Mouse (Mus musculus) gastrocnemius, postnatal 4 days (tissue): Measurements from ENCODE around the gene Rnf222. TPM values are rescaled to one million over a fixed set of nuclear protein-coding genes. Genes with fewer than 3 reads are reported as not detected.
"Not testable (repeated sequence)": the region's sequence is repeated elsewhere in the genome, so short reads cannot be mapped to it uniquely, and the experiment has no call there.

ENCODE experiments used
- DNase-seq, 2 experiments: peaks; one replicate each; pipeline ENCODE4 v3.0.0; 2021 to 2022; ENCODE audit warnings: low spot score in 2 of 2, mixed read lengths in 2 of 2
- total RNA-seq, 2 experiments: library from RNA; stranded (reverse); gene quantifications; 2 replicates each; pipeline ENCODE4 v1.2.3; 2021

Rnf222 gene
- total RNA-seq, 2 experiments from 2014 or later: 0.07 TPM; not detected in 1

DNA sequence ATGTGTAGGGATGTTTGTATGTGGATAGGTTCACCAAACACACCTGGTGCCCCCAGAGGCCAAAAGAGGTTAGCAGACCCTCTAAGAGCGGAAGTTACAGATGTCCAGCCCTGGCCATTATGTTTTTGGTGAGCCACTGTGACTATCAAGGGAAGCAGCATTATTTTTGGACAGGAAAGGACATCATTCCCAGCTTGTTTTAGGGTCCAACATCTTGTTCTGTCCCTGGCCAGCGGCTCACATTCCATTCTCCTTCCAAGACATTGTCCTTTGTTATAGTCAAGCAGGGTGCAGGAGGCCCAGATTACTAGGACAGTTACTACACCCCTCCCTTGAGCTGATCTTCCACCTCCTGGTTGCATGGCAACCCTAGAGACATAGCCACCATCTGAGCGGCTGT, 18.9 kb downstream of the Rnf222 start:
- DNase-seq: no peak

DNA sequence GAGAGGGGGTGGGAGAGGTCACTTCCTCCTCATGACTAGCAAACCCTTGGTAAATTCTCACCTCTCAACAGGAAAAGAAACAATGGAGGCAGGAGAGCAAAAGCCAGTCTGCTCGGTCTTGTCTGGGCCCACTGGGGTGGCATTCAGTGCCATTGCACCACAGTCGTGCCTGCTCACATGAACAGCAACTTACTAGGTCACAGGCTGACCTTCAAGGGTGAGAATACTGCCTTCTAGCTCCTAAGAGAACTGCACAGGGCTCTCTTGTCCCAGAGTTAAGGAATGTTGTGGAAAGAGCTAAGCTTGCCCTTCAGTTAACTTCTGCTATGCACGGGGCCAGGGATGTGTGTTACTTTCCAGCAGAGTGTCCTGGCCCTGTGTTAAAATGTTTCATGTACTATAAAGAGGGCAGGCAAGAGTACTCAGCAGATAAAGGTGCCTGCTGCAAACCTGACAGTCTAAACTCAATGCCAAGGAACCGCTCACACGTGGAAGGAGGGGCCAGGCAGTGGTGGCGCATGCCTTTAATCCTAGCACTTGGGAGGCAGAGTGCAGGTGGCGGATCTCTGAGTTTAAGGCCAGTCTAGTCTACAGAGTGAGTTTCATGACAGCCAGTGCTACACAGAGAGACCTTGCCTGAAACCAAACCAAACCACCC, 20.6 kb downstream of the Rnf222 start:
- DNase-seq: no peak

DNA sequence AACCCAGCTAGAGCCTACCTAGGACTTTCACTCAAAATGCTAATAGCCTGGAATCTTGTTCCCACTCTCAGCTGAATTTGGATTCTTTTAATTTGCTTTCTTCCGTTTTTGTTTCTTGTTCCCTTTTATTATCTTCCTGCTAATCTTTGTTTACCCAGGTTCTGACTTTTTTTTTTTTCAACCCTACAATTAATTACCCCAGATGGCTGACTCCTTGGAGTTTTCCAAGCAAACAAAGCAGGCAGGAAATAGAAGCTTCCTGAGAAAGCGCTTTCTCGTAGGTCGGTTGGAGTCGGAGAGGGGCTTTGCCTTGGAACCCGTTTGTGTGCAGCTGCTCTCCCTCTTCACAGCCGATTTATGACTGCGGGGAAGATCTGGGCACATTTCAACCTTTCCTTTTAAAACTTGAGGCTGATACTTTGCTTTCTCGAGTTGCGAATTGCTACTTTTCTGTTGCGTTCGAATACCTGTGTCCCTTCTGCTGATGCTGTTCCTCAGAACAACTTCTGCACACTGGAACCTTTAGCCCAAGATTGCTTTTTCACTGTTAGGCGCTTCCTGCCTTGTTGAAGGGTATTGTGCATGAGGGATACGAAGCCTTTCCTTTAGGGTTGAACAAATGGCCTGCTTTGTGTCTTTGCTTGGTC, 23.3 kb downstream of the Rnf222 start:
- no peak for DNase-seq

DNA sequence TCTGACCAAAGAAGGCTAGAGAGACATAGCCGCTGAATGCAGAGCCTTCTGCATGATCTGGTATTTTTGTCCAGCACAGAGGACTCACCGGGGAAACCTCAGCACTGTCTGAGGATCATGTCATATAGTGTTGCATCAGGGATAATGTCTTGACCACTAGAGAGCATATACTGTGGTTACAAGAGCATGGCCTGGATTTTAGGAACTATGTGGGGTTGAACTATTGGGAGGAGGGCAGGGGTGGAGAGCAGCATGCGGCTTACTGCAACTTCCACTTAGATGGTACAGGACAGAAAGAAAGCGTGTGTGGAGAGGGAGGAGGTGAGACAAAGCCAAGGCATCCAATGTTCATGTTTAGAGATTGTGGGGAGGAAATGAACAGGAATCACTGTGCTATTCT, 26.2 kb downstream of the Rnf222 start:
- no peak for DNase-seq

DNA sequence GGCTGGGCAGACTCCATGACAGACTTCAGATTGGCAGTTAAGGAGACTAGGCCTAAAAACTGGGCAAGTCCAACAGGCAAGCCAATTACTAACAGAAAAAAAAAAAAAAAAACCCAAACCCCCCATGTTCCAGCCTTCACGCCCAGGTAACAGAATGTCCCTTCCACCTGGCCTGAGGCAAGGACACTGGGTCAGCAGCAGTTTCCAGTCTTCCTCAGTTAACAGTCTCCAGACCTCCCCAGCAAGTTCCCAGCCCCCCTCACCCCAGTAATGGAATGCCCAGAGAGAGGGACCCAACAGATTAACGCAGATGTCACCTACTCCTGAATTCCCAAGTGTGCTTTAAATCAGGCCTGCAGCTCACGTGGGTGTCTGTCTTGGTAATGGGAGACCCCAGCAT, 34.8 kb downstream of the Rnf222 start:
- DNase-seq: no peak

DNA sequence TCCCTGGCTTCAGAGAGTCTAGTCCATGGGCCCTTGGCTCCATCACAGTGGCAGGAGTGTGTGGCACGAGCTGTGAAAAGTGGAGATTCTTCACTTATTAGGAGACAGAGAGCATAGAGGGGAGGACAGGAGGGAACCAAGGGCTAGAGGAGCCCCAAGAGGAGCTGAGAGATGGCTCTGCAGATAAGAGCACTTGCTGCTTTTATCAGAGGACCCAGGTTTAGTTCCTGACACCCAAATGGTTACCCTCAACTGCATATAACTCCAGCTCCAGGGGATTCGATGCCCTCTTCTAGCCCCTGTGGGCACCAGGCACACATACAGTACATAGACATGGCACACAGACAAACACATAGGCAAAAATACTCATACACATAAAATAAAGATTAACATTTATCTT, 36.4 kb downstream of the Rnf222 start:
- DNase-seq: no peak

DNA sequence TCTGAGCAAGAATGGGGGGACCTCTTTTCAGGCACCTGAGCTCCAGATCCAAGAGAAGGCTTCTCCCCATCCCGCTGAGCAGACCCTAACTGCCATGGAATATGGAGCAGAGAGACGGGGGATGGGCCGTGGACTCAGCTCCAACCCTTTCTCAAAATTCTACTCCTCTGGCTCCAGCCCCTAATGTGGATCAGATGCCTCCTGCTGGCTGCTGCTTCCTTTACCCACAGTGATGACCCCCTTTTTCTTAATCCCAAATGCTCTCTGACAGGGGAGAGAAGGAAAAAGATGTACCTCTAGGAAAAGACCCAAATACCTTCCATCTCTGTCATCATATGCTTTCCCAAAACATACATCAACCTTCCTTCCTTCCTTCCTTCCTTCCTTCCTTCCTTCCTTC, 38.6 kb downstream of the Rnf222 start, which contains the start of gene Odf4:
TSS of gene Odf4 (minus strand) at position 101 of the 400 bp plus-strand sequence.
- no peak for DNase-seq

DNA sequence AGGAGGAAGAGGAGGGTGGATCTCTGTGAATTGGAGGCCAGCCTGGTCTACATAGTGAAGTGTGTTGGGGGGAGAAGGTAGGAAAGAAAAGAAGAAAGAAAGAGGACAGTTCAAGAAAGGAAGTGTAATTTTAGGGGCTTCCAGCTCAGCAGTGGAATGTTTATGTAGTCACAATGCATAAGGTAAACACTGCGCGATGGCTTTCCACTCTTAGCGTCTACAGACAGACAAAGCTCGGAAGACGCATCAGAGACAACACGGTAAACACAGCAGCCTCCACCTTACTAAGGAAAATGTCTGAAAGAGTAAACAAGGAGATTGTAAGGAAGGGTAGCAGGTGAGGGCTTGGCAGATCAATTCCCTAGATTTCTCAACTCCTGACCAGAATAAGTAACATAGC, 41.6 kb downstream of the Rnf222 start:
- DNase-seq: no peak

DNA sequence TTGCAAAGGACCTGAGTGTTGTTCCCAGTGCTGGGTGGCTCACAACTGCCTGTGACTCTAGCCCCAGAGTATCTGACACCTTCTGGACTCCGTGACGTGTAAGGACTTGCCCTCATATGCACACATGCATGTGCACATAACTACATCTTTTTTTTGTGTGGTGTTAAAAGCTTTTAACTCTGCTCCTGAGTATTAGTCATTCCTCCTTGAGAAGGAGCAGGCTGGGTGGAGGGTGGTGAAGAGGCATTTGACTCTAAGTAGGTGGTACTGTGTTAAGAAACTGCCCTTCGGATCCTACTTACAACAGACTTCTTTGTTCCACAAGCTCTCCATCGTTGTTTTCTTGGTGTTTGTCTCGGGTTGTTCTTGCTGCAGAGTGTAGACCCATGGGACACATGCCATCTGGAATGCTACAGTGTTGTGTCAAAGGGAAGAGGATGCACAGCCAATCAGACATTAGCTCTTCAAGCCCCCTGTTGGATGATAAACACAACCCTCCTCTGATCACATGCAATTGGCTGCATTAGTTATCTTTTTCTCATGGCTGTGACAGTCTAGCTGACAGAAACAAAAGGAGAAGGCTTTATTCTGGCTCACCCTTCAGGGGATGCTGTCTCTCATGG, 45.6 kb downstream of the Rnf222 start:
- DNase-seq: no peak

DNA sequence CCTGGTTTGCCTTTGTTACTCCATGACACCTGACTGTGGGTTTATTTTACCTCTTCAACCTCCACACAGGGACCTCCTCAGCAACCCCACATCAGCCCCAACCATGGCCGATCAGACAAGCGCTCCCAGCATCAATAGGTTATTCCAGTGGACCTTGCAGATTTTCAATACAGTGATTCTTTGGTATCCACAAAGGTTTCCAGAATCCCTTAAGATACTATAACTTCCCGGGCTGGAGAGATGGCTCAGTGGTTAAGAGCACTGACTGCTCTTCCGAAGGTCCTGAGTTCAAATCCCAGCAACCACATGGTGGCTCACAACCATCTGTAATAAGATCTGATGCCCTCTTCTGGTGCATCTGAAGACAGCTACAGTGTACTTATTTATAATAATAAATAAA, 48.6 kb downstream of the Rnf222 start:
- not testable (repeated sequence) for DNase-seq

DNA sequence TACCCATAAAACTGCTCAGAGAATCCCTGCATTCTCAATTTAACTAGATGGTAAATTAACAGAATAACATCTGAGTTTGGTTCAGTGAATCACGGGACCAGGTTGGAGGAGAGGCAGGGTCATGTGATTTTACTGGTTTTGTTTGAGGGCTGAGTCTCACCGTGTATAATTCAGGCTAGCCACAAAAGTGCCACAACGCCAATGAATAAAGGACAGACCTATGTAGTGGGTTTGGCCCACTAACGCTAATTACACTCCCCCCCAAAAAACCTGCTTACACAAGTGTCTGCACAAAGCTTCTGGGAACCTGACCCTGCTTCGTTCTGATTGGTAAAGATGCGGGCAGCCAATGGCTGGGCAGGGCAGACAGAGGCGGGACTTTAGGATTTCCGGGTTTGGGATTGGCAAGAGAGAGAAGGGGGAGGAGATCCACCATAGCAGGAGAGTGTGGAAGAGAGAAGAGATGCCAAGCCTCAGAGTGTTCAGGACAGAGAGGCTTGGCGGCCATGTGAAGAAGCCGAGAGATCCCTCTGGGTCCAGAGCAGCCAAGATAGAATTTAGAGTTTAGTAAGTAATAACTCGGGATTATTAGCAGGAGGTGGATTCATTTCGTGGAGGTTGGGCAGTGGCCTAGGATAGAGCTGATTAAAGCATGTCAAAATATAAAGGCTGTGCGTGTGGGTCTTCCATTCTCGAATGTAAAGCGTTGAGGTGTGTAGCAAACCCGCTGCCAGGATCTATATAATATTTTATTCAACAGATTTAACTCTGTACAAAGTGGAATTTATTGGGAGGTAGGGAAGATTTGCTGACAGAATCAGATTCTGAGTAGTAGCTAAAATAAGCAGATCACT, 51.3 kb downstream of the Rnf222 start:
- peak; percentile 64 to 78 for DNase-seq

DNA sequence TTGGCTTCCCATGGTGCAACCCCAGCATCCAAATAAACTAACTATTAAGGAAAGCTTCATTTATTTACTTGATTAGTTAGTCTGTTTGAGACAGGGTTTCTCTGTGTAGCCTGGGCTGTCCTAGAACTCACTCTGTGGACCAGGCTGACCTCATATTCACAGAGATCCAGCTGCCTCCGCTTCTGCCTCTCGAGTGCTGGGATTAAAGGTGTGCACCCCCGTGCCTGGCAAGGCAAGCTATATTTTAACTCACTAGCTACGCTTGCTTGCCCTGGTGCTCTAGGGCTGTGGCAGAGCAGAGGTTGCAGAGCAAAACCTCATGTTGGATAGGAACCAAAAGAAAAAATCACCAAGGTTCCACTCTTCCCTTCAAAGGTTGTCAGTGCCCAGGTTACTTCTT, 52.2 kb downstream of the Rnf222 start:
- DNase-seq: no peak

DNA sequence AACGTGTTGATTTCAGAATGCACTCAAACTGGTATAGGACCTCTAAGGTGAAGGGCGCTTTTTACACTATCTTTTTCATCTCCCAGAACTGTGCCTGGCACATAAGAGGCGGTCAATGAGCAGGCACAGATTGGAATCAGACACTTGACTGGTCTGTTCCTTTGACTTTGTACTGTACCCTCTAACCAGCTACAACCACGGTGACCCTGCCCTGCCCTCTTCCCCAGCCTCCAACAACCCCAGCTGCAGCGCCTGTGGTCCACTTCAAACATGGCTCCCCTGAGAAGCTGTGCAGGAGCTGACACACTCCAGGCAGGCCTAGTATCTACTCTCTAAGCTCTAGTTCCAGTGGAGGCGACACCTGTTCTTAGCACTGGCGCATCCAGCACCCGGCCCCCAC, 54.4 kb downstream of the Rnf222 start:
- no peak for DNase-seq

DNA sequence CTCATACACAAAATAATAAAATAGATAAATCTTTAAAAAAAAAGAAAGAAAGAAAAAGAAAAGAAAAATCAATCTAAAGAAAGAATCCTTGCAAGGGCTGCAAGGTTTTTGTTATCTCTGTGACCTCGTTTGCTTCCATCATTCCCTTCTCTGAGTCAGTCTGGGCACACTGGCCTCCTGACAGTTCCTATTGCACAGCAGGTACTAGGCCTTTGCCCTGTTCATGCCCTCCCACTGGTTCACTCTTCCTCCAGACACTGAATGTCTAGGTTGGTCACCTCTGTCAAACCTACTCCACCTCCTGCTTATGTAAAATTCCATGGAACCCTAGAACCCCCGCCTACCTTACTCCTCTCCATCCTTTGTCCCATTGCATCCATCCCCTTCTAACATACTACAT, 56.9 kb downstream of the Rnf222 start:
- DNase-seq: no peak

Other genes with a start within 250 kb of the Rnf222 start
- 10 to 100 TPM; 68.5 to 69.7 TPM for gene Myh10, start 197.0 kb upstream of the Rnf222 start, total RNA-seq
- 10 to 100 TPM; 76.4 to 86.4 TPM for gene Ndel1, start 16.7 kb upstream of the Rnf222 start, total RNA-seq
- gene Rpl26, start 13.0 kb downstream of the Rnf222 start, total RNA-seq: 1,000 to 10,000 TPM; 1,219 to 1,338 TPM
- not detected for gene Odf4, start 38.5 kb downstream of the Rnf222 start, total RNA-seq
- gene Arhgef15, start 68.9 kb downstream of the Rnf222 start, total RNA-seq: 10 to 100 TPM; 16.9 to 19.0 TPM
- 1 to 10 TPM; 1.1 to 2.7 TPM for gene Slc25a35, start 79.6 kb downstream of the Rnf222 start, total RNA-seq
- gene Rangrf, start 86.6 kb downstream of the Rnf222 start, total RNA-seq: 10 to 100 TPM; 23.5 to 25.1 TPM
- 10 to 100 TPM; 14.9 to 16.8 TPM for gene Pfas, start 119.9 kb downstream of the Rnf222 start, total RNA-seq
- gene Ctc1, start 127.4 kb downstream of the Rnf222 start, total RNA-seq: 10 to 100 TPM; 21.9 to 23.1 TPM
- gene Aurkb, start 157.1 kb downstream of the Rnf222 start, total RNA-seq: 10 to 100 TPM; 25.6 TPM
- 10 to 100 TPM; 14.6 to 14.9 TPM for gene Borcs6, start 171.2 kb downstream of the Rnf222 start, total RNA-seq
- gene Tmem107, start 182.3 kb downstream of the Rnf222 start, total RNA-seq: 10 to 100 TPM; 11.7 to 14.3 TPM
- 10 to 100 TPM; 61.1 to 70.4 TPM for gene Vamp2, start 199.9 kb downstream of the Rnf222 start, total RNA-seq
- 10 to 100 TPM; 32.1 to 49.3 TPM for gene Per1, start 206.7 kb downstream of the Rnf222 start, total RNA-seq
- gene Hes7, start 231.9 kb downstream of the Rnf222 start, total RNA-seq: under 1 TPM; 0.34 to 0.54 TPM
- gene 9130213A22Rik, start 234.0 kb downstream of the Rnf222 start, total RNA-seq: under 1 TPM; 0.29 to 0.56 TPM
- under 1 TPM in 1 of 2 experiments, not detected in 1; 0.23 TPM for gene Aloxe3, start 237.3 kb downstream of the Rnf222 start, total RNA-seq